Mouse (Mus musculus) T-cell, adult 2 months (primary cell): ENCODE results near the gene Iqck.

Experiments used
- DNase-seq: peaks from one replicate; pipeline ENCODE4 v3.0.0; 2022; ENCODE audit warnings: low spot score

The Iqck gene

GRCm38 (mm10) chr7:118990282-118990681 is 134.7 kb downstream of the Iqck start:
- DNase-seq, result no peak

GRCm38 (mm10) chr7:118991341-118991884 is 135.9 kb downstream of the Iqck start:
- no peak for DNase-seq

- no peak for DNase-seq
Measured at GRCm38 (mm10) chr7:118992080-118992560, 136.6 kb downstream of the Iqck start.

GRCm38 (mm10) chr7:118992623-118993405 is 137.3 kb downstream of the Iqck start:
- no peak for DNase-seq

GRCm38 (mm10) chr7:118993597-118994230 is 138.2 kb downstream of the Iqck start:
- DNase-seq, result no peak

- DNase-seq, result no peak
Measured at GRCm38 (mm10) chr7:118994231-118994842, 138.8 kb downstream of the Iqck start.

- DNase-seq, result peak; percentile 76
Measured at GRCm38 (mm10) chr7:118995007-118995406, 139.5 kb downstream of the Iqck start, which contains the start of gene Gprc5b. Gprc5b (minus strand) TSS chr7:118995211.

GRCm38 (mm10) chr7:118995671-118996070 is 140.1 kb downstream of the Iqck start:
- no peak for DNase-seq

- peak; percentile 45 for DNase-seq
Measured at GRCm38 (mm10) chr7:118996137-118996837, 140.7 kb downstream of the Iqck start.

GRCm38 (mm10) chr7:118999857-119000256 is 144.3 kb downstream of the Iqck start:
- DNase-seq, result no peak

GRCm38 (mm10) chr7:119001965-119002364 is 146.4 kb downstream of the Iqck start:
- DNase-seq, result no peak

- DNase-seq, result no peak
Measured at GRCm38 (mm10) chr7:119002501-119002900, 146.9 kb downstream of the Iqck start.

GRCm38 (mm10) chr7:119010854-119011529 is 155.4 kb downstream of the Iqck start:
- DNase-seq, result no peak

GRCm38 (mm10) chr7:119015736-119016135 is 160.2 kb downstream of the Iqck start:
- DNase-seq, result no peak

GRCm38 (mm10) chr7:119019537-119019936 is 164.0 kb downstream of the Iqck start:
- no peak for DNase-seq
